Mouse (Mus musculus) intestine, embryonic 15.5 days (tissue): ENCODE measurements around the gene Smad9. TPM values are rescaled to one million over a fixed set of nuclear protein-coding genes. Genes with fewer than 3 reads are reported as not detected.

Experiments
- ATAC-seq: fragments of 200-750 bp; cut with Nextera tagmentation; 2 replicates; pipeline ENCODE4 v1.8.0; 2017; ENCODE audit warnings: moderate TSS enrichment, moderate library complexity
- H3K27ac ChIP-seq: fragments of 300-500 bp; sonication (generic); 2 replicates; pipeline ENCODE4 v1.5.1; 2015; ENCODE audit warnings: mild to moderate bottlenecking, inconsistent platforms
- H3K27me3 ChIP-seq: fragments of 300-500 bp; sonication (generic); replicated peaks from 2 replicates; pipeline ENCODE4 v1.6.1; 2015; ENCODE audit warnings: inconsistent platforms
- H3K36me3 ChIP-seq: fragments of 300-500 bp; sonication (generic); 2 replicates; pipeline ENCODE4 v1.6.1; 2015; ENCODE audit warnings: inconsistent platforms
- H3K4me1 ChIP-seq: fragments of 300-500 bp; sonication (generic); replicated peaks from 2 replicates; pipeline ENCODE4 v1.6.1; 2015; ENCODE audit warnings: inconsistent platforms
- H3K4me2 ChIP-seq: fragments of 300-500 bp; sonication (generic); replicated peaks from 2 replicates; pipeline ENCODE4 v1.6.1; 2015; ENCODE audit warnings: mild to moderate bottlenecking, inconsistent platforms
- H3K4me3 ChIP-seq: fragments of 300-500 bp; sonication (generic); replicated peaks from 2 replicates; pipeline ENCODE4 v1.5.1; 2015; ENCODE audit warnings: inconsistent platforms
- H3K9ac ChIP-seq: fragments of 300-500 bp; sonication (generic); 2 replicates; pipeline ENCODE4 v1.6.1; 2015; ENCODE audit warnings: inconsistent platforms
- H3K9me3 ChIP-seq: fragments of 300-500 bp; sonication (generic); 2 replicates; pipeline ENCODE4 v1.6.1; 2016; ENCODE audit warnings: inconsistent platforms
- WGBS: fragments of 180-500 bp; shearing (Covaris S2); methylation state at CpG from one replicate; pipeline ENCODE4 v1.1.7; 2015; 5-methylcytosine and 5-hydroxymethylcytosine counted together
- polyA plus RNA-seq: library from polyadenylated mRNA; unstranded; fragments of >200 nt; fragmentation: Nextera tagmentation; extraction: Ambion mirVana; gene quantifications from 2 replicates; pipeline ENCODE4 v1.2.1, GENCODE M21; 2015

Gene Smad9
- polyA plus RNA-seq, 1 experiment from 2014 or later, result 1.6 TPM

DNA sequence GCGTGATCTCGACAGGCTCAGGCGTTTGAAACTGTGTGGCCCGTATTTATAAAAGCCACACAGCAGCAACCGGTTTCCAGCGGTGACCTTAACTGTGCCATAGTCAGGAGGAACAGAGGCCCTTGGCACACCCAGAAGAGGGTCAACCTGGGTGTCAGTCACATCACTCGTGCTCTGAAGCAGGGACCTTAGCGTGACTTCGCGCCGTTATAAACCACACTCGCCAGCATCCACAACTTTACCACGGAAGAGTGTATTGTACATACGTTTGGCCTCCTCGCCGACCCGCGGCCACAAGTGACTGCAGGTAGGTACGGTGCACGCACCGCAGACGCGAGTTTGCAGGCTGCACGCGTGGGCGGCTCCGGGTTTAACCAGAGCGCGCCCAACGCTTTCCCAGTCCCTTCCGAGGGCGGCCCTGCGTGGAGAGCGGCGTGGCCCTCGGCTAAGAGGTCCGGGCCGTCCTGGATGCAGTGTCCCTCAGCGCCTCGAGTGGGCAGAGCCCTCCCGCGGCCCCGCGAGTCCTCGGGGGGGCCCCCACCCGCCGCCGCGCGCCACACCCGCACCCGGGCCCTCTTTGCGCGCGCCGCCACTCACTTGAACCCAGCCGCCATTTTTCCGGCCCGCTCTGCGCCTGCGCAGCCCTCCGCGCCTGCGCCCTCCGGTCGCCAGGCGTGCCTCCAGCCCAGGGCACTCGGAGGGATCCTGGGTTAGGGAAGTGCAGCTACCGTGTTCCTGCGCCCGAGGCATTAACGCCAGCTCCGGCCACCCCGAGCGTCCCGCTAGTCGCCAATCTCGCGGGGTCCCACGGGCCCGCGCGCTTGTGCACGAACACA, 20.8 kb upstream of the Smad9 start:
- peak; percentile 96 for ATAC-seq
- Histone ChIP-seq H3K9me3 (no peaks in the 10 kb centered on the region), H3K4me2 (peak overlapping the region; percentile 78), H3K9ac (peak overlapping the region; percentile 93), H3K4me1 (no peaks in the 10 kb centered on the region), H3K27ac (peak overlapping the region; percentile 100), H3K27me3 (no peaks in the 10 kb centered on the region), H3K36me3 (peaks cover 16% of the 10 kb centered on the region; the same call in 1 of the 2 replicates), H3K4me3 (peak overlapping the region; percentile 94)
- WGBS, result under 1% methylated on average over 78 of the region's 84 CpGs

DNA sequence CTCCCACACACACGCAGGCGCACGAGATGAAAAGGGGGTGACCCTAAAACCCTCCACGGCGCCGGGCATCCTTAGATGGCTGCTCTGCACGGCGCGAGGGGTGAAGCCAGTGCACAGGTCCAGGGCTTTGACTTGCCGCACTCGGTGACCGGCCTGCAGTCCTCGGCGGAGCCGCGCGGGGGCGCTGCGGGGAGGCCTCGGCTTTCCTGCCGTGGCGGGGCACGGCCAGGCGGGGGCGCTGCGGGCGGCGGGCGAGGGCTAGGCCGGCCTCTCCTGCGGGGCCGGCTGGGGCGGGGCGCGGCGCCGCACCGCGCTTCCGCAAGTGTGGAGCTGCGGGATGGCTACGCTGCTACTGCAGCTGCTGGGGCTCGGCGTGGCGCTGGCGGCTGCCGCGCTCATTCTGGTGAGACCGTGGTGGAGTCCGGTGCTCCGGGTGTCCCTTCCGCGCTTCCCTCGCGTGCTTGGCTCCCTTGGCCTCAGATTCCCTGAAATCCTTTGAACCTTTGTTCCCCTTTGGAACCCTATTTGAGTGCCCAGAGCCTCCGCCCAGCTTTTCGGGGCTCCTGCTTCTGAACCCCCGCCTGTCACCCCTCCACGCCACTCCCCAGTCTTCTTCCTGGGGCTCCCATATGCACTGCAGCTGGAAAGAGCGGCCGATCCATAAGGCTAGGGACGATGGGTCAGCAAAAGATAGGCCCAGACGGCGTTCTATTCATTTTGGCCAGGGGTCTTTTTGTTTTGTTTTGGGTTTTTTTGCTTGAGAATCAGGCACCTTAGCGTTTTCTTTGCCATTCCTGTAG, 19.9 kb upstream of the Smad9 start, which contains the start of the genes Exosc8 and Alg5:
TSS of gene Exosc8 (minus strand) at position 147 of the 800 bp plus-strand sequence.
TSS of gene Alg5 (plus strand) at position 293 of the 800 bp plus-strand sequence.
- peak within 1 kb of the TSS; percentile 94 for H3K4me3 ChIP-seq
- peak; percentile 94 for ATAC-seq
- peak within 1 kb of the TSS; percentile 93 for H3K9ac ChIP-seq
- H3K4me1 ChIP-seq, result no peaks in the 10 kb centered on the region
- H3K27ac ChIP-seq, result peak within 1 kb of the TSS; percentile 100
- no peaks in the 10 kb centered on the region for H3K27me3 ChIP-seq
- H3K4me2 ChIP-seq, result peak within 1 kb of the TSS; percentile 78
- under 1% methylated on average over 65 of the region's 65 CpGs for WGBS
- H3K9me3 ChIP-seq, result no peaks in the 10 kb centered on the region
- peaks cover 8% of the 10 kb centered on the region; the same call in 1 of the 2 replicates for H3K36me3 ChIP-seq

DNA sequence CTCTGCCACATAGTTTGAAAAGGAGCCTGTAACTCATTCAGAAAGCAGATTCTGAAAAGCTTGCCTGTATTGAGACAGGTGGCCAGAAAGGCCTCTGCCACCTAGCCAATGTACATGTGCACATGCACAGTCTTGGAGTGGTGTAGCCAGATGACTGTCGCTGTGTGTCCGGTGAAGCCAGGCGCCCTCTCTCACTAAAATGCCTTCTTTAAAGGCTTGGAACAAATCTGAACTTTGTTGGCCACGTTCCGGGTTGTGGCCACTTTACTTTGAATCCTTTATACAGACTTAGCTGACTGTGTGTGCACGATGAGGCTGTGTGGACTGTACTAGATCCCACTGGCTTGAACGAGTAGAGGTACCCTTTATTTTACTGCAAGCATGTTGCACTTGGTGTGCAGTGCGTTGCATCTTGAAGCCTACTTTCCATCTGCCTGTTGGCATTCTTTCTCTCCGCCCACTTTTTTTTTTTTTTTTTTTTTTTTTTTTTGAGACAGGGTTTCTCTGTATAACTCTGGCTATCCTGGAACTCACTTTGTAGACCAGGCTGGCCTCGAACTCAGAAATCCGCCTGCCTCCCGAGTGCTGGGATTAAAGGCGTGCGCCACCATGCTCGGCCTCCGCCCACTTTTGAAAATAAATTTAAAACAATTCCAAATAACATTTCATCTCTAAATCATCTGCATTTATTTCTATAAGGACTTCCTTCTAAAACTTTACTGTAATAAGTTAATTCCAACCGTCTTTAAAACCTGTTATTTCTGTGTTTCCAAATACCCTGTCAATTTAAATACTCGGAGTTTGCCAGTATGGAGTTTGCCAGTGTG, 19.1 kb upstream of the Smad9 start:
- no peaks in the 10 kb centered on the region for H3K4me1 ChIP-seq
- peak overlapping the region; percentile 78 for H3K4me2 ChIP-seq
- H3K9ac ChIP-seq, result peak overlapping the region; percentile 93
- 55% methylated on average over 18 of the region's 18 CpGs for WGBS
- H3K4me3 ChIP-seq, result peak overlapping the region; percentile 94
- peaks cover 10% of the 10 kb centered on the region for H3K36me3 ChIP-seq
- peak overlapping the region; percentile 100; the same call in 1 of the 2 replicates for H3K27ac ChIP-seq
- H3K9me3 ChIP-seq, result no peaks in the 10 kb centered on the region
- ATAC-seq, result no peak
- H3K27me3 ChIP-seq, result no peaks in the 10 kb centered on the region

DNA sequence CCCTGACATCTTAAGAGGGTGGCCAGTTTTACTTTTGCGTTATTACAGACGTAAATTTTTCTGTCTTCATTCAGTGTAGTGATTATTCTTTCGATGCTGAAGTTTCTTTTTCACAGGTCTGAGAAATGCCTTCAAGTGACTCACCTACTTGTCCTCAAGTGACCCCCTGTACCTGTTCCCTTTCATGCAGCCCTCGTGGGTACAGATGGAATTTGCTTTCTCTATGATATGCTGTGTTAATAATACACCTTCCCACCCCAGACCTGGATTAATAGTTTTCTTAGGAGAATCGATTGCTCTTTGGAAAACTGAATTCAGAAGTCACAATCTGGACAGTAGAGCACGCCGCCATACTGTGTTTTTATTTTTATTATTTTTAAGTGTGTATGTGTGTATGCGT, 18.1 kb upstream of the Smad9 start:
- ATAC-seq, result no peak
- Histone ChIP-seq H3K27me3 (no peaks in the 10 kb centered on the region), H3K27ac (no peak overlapping the region), H3K9ac (no peak overlapping the region), H3K9me3 (no peaks in the 10 kb centered on the region), H3K4me2 (no peak overlapping the region), H3K4me3 (no peak overlapping the region), H3K4me1 (no peaks in the 10 kb centered on the region), H3K36me3 (peaks cover 17% of the 10 kb centered on the region)
- WGBS, result 92% methylated on average over 8 of the region's 8 CpGs

DNA sequence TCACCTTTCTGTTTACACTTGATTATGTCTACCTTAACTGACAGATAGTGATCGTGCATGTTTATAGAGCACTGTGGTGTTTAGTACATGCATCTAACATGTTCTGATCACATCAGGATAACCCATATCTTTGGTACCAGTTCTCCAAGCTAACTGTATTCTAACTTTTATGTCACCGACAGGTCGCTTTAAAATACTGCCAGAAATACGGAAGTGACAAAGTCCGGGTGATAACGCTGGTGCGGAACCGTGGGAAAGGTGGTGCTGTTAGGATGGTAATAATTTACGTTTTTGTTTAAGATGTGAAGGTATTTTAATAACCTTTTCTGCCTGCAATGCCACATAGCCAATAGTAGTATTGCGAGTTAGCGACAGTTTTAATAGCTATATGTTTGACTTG, 13.4 kb upstream of the Smad9 start:
- peaks cover 48% of the 10 kb centered on the region for H3K36me3 ChIP-seq
- H3K27me3 ChIP-seq, result no peaks in the 10 kb centered on the region
- no peak overlapping the region for H3K9ac ChIP-seq
- H3K4me3 ChIP-seq, result no peak overlapping the region
- no peaks in the 10 kb centered on the region for H3K4me1 ChIP-seq
- H3K27ac ChIP-seq, result no peak overlapping the region
- no peak overlapping the region for H3K4me2 ChIP-seq
- no peak for ATAC-seq
- 85% methylated on average over 11 of the region's 11 CpGs for WGBS
- no peaks in the 10 kb centered on the region for H3K9me3 ChIP-seq

DNA sequence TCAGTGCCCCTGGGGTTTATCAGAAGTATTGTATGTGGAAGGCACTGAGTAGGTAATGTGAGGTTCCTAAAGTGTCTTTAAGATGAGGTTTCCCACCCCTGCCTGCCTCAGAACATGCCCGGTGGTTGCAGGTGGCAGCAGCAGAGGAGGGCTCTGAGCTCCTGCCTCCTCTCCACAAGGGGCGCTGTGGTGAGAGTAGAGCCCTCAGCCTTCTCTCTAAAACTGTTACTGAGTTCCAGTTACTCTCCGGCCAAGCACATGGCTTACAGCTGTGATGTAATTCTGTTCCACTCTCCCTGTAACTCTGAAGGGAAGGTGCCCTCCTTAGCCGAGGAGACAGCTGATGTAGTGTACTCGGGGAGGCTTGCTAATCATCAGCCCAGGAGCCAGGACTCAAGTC, 9.6 kb upstream of the Smad9 start:
- WGBS, result 58% methylated on average over 5 of the region's 5 CpGs
- Histone ChIP-seq H3K36me3 (peaks cover 71% of the 10 kb centered on the region), H3K27ac (no peak overlapping the region)

DNA sequence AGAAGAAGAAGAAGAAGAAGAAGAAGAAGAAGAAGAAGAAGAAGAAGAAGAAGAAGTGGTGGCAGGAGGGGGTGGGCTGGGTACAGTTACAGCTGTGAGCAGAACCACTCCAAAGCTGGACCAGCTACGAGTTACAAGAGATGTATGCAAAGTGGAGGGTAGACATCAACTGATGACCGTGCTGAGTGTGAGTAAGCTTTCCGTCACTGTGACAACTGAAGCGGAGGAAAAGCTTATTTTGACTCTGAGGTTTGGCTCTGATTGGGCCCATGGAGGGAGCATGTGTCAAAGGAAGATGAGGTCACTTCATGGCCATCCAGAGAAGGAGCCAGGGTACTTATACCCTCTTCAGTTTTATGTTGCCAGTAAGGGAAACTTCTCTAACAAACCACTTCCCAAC, 2.0 kb upstream of the Smad9 start:
- Histone ChIP-seq H3K9ac (no peak overlapping the region), H3K4me2 (no peak overlapping the region), H3K4me1 (peaks cover 9% of the 10 kb centered on the region; the same call in 1 of the 2 replicates), H3K27me3 (peaks cover 10% of the 10 kb centered on the region; the same call in 1 of the 2 replicates), H3K4me3 (no peak overlapping the region), H3K27ac (no peak overlapping the region), H3K9me3 (no peaks in the 10 kb centered on the region), H3K36me3 (peaks cover 19% of the 10 kb centered on the region)
- no peak for ATAC-seq
- 70% methylated on average over 4 of the region's 4 CpGs for WGBS

More for the DNA sequence above, 9.6 kb upstream of the Smad9 start:
- Histone ChIP-seq H3K9ac (no peak overlapping the region), H3K4me1 (no peaks in the 10 kb centered on the region), H3K4me3 (no peak overlapping the region), H3K27me3 (no peaks in the 10 kb centered on the region), H3K4me2 (no peak overlapping the region), H3K9me3 (no peaks in the 10 kb centered on the region)
- ATAC-seq, result no peak

DNA sequence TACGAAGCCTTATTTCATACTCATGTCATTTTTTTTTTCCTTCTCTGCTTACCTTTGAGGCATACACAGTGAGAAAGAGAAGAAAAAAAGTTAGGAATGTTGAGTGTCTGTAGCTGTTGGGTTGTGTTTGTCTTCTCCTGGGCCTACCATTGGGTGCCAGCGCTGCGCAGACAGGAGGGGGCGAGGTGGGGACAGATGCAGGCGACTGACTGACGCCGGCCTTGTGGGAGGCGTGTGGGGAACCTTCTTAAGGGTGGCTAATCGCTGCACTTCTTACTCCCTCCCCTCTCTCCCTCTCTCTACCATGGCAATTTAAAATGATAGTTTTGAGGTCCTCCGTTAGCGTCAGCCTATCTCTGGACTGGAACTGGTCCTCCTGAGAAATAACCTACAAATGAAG, 676 bp downstream of the Smad9 start:
- WGBS, result 4% methylated on average over 11 of the region's 11 CpGs
- Histone ChIP-seq H3K4me1 (peaks cover 9% of the 10 kb centered on the region; the same call in 1 of the 2 replicates), H3K9ac (peak overlapping the region; percentile 69; the same call in 1 of the 2 replicates), H3K4me3 (peak overlapping the region; percentile 66), H3K9me3 (no peaks in the 10 kb centered on the region), H3K27me3 (peaks cover 10% of the 10 kb centered on the region; the same call in 1 of the 2 replicates), H3K27ac (peak overlapping the region; percentile 83), H3K36me3 (0 out of 2 replicates have a peak, but pooled peaks cover 3% of the 10 kb centered on the region), H3K4me2 (peak overlapping the region; percentile 91)
- peak; percentile 60 for ATAC-seq

DNA sequence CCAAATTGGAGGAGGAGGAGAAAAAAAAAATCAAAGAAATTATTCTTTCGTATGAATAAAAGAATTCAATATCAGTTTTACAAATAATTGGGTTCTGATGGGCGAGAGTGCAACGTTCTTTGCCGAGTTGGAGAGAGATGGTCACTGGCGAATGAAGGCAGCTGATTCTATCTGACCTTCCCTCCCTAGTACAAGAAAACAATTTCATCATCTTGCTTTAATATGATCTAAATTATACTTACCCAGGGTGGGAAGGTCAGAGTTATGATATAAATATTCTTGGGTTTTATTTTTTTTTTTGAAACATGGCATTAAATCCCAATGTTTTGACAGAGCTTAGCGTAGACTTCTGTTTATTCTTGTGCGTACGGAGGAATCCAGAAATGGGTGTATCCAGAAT, 2.1 kb downstream of the Smad9 start:
- peak overlapping the region; percentile 6; the same call in 1 of the 2 replicates for H3K4me2 ChIP-seq

DNA sequence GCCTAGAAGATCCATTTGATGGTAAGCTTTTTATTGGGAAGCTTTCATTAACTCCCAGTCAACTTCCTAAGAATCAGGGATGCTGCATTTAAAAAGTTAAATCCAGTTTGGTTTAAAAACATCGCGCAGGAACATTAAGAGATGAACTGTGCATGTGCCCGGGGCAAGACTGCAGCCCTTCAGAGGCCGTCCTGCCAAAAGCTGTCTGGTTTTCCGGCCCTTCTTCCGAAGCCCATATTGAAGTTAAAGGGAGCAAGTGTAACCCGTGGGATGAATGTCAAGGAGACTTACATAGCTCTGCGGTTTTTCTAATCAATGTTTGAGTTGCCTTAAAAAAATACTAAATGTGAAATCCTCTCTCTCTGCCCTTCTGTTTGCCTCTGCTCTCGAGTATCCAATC, 3.8 kb downstream of the Smad9 start:
- Histone ChIP-seq H3K27ac (no peak overlapping the region), H3K36me3 (no peaks in the 10 kb centered on the region), H3K27me3 (peaks cover 10% of the 10 kb centered on the region; the same call in 1 of the 2 replicates), H3K4me3 (no peak overlapping the region), H3K4me1 (peaks cover 9% of the 10 kb centered on the region; the same call in 1 of the 2 replicates), H3K9me3 (no peaks in the 10 kb centered on the region), H3K9ac (no peak overlapping the region), H3K4me2 (no peak overlapping the region)
- 66% methylated on average over 9 of the region's 9 CpGs for WGBS
- ATAC-seq, result no peak

More for the DNA sequence above, 2.1 kb downstream of the Smad9 start:
- no peaks in the 10 kb centered on the region for H3K36me3 ChIP-seq
- H3K4me3 ChIP-seq, result no peak overlapping the region
- H3K27ac ChIP-seq, result no peak overlapping the region
- H3K4me1 ChIP-seq, result peaks cover 9% of the 10 kb centered on the region; the same call in 1 of the 2 replicates
- H3K9ac ChIP-seq, result no peak overlapping the region
- 63% methylated on average over 8 of the region's 8 CpGs for WGBS
- ATAC-seq, result no peak
- peaks cover 10% of the 10 kb centered on the region; the same call in 1 of the 2 replicates for H3K27me3 ChIP-seq
- H3K9me3 ChIP-seq, result no peaks in the 10 kb centered on the region

DNA sequence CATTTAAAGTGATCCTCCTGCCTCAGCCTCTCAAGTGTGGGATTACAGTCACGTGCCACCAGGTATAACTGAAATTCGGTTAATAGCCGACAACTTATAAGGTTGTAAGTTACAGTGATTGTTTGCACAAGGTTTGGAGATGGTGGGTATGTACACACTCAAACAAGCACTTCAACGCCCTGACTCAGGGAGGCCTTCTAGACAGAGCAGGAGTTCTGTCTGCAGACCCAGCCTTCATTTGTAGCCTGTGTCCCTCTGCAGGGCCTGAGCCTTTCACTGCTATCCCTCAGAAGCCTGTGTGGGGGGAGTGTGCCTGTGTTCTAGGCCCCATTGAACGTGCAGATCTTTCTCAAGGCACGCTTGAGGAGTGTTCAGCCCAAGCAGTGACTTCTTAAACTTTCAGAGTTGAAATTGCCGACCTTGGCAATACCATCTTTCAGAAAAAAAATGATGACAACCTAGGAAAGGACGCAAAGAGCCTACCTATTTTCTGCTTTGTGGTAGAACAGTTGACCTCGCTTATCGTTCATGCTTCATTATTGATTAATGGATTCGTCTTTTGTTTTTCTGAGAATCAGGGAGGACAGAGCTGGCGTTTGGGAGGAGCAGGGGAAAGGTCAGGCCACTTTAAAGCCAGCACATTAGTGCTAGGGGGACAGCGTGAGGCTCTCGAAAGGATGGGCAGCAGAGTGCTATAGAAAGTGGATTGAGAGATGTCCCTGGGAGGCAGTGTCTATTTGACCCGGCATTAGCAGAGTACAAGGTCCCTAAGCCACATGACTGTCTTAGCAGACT, 5.1 kb downstream of the Smad9 start:
- H3K9me3 ChIP-seq, result no peaks in the 10 kb centered on the region
- no peak for ATAC-seq
- no peaks in the 10 kb centered on the region for H3K36me3 ChIP-seq
- peaks cover 2% of the 10 kb centered on the region; the same call in 1 of the 2 replicates for H3K27me3 ChIP-seq
- no peak overlapping the region for H3K4me2 ChIP-seq
- H3K9ac ChIP-seq, result no peak overlapping the region
- H3K4me3 ChIP-seq, result no peak overlapping the region
- H3K4me1 ChIP-seq, result peaks cover 4% of the 10 kb centered on the region; the same call in 1 of the 2 replicates
- WGBS, result 58% methylated on average over 15 of the region's 15 CpGs
- H3K27ac ChIP-seq, result no peak overlapping the region
